Mouse (Mus musculus): ENCODE measurements at regions not wholly inside any gene's neighbourhood (a gene's known extent, or its start where the extent isn't known, plus 50 kb on each side); places are given as distances from the start of the nearest gene placed in this dataset.

DNA sequence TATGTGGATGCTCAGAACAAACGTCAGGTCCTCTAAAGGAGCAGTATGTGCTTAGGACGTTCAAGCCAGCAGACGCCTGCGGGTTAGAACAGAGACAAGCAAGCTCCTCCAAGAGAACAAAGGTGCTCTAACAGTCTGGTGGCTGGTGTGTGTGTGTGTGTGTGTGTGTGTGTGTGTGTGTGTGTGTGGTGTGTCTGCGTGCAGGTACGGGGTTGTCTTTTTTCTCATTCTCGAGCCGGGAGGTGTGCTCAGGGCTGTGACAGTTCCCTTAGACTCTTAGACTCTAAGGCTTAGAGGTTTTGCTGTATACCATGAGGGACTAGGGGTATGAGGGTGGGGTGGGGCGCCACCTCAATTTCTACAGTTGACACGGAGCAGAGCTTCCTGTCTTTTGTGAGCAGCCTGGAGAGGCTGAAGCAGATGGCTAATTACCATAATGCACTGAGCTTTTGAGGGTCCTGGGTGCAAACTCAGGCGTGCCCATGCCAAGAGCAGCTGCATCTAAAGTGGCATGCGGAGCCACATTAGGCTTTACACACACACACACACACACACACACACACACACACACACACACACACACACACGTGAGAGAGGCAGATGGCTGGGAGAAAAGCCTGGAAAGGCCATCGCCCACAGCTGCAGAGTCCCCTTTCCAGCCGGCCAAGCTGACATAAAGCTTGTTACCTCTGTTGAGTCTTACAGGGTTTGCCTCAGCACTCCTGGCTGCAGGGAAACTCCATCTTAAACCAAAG, 124.1 kb upstream of the Foxn2 start:
- peak; percentile 25 for DNase-seq

DNA sequence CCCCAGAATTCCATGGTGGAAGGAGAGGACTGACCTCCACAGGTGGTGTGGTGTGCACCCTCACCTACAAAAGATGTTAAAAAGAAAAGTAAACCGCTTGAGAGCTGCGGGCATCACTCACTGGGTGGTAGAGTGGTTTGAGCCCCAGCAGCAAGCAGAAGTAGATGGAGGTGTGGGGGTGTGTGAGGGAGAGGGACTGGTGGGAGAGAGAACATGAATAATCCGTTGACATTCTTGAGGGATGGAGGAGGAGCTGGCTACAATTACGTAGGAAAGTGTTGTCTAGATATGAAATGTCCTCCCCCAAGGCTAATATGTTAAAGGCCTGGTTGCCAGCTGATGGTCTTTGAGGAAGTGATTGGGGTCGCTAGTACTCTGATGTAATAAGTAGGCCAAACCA, 123.2 kb upstream of the Foxn2 start:
- no peak for DNase-seq

- no peak for DNase-seq
Observed at GRCm38 (mm10) chr17:88317806-88318205, 122.7 kb upstream of the Foxn2 start.

GRCm38 (mm10) chr17:88318207-88318791, 122.2 kb upstream of the Foxn2 start:
- no peak for DNase-seq

DNA sequence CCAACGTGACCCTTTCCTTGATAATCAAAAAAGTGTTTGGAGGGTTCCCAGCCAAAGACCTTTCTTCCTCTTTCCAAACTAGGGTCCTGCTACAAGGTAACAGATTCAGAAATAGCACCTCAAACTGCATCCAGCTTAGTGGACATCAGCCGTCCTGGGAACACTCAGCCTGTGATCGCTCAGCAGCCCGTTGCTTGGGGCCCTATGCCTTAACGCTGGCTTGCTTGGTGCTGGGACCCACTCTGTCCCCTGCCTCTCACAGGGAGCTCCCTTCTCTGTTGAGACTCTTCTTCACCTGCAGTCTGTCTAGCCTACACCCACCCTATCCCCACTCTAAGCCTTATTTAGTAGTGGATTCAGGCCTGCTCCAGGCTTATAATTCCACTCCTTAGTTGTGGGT, 121.6 kb upstream of the Foxn2 start:
- no peak for DNase-seq

DNA sequence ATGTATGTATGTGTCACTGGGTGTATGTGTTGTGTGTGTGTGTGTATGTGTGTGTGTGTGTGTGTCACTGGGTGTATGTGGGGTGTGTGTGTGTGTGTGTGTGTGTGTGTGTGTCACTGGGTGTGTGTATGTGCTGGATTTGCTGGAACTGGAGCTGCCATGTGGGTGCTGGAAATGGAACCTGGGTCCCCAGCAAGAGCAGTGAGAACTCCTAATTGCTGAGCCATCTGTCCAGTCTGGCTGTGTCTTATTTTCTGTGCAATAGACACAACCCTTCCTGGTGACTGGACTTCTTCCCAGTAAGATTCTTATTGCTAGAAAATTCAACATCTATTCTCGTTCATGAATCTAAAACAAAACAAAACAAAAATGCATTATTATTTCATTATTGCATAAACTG, 119.8 kb upstream of the Foxn2 start:
- DNase-seq, result no peak

- DNase-seq, result no peak
Observed at GRCm38 (mm10) chr17:88325326-88325909, 115.1 kb upstream of the Foxn2 start.

GRCm38 (mm10) chr17:88325910-88326739, 114.4 kb upstream of the Foxn2 start:
- DNase-seq, result no peak

GRCm38 (mm10) chr17:88326740-88327123, 113.8 kb upstream of the Foxn2 start:
- no peak for DNase-seq

- DNase-seq, result no peak
Observed at GRCm38 (mm10) chr17:88327791-88328190, 112.7 kb upstream of the Foxn2 start.

DNA sequence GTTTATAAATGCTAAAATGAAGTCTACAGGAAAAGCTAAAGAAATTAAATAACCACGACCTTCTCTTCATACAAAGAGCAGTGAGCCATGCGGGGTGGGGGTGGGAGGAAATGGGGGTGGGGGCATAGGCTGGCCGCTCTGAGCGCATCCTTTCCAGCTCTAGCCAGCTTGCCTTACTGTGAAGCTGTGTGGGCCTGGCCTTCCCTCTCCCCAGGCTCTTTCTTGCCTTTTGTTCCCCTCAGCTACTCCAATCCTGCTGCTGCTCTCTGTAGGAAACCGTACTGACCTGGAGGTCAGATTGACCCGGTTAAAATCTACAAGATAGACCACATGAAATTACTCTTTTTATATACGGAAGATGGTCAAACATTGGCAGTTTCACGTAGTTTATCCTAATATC, 111.7 kb upstream of the Foxn2 start:
- DNase-seq, result no peak

GRCm38 (mm10) chr17:88329715-88330114, 110.8 kb upstream of the Foxn2 start:
- DNase-seq, result peak; percentile 30

DNA sequence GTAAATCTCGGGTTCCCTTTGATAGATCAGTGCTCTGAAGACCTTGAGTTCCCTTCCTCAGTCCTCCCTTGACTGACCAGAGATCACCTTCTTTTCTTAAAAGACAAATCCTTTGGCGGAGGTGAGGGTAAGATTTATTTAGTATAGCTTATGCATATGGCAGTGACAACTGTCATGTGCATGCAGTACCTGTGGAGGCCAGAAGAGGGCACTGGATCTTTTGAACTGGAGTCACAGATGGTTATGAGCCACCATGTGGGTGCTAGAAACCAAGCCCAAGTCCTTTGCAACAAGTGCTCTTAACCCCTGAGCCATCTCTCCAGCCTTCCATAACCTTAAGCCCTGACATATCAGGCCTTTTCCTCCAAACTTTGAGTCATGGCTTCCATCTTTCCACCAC, 110.4 kb upstream of the Foxn2 start:
- DNase-seq, result no peak

DNA sequence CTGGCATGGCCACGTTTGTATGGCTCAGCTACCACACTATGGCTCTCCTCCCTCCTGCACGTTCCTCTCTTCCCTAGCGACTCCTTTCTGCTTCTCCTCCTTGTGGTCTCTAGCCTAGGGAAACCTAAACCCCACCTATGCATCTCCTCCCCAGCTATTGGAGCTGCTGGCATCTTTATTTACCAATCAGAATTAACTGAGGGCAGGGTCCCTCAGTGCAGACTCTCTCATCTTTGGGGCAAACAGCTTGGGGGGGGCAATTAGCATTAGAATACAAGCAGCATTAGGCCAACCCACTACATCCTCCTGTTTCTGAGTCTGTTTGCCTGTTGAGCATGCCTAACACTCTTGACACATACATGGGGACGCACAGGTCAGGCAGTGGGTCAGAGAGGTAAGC, 106.7 kb upstream of the Foxn2 start:
- DNase-seq, result no peak

GRCm38 (mm10) chr17:88335271-88335670, 105.2 kb upstream of the Foxn2 start:
- DNase-seq, result no peak

DNA sequence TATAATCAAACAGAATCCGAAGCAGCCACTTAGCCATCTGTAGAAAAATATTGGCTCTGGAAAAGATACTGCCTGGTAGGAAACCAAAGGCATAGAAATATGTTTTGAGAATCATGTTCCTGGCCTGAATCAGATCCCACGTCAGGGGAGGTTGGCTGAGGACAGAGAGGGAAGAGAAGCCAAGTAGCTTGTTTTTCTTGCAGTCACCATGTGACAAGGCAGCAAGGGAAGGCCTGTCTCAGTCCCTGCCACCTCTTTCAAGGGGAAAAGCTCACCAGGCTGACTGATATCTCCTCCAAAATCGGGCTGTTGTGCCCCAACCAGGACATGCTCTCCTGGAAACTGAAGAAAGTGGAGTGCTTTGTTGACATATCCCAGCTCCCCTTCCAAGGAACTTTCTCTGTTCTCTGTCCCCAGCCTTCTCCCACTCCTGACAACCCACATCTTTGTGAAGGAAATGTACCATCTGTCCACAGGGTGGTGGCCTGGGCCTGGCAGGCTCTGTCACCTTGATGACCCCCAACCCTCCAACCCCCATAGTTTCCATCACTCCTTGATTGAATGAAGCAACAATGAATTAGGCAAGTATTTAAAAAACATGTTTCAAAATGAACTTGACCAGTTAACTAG, 104.3 kb upstream of the Foxn2 start:
- no peak for DNase-seq

GRCm38 (mm10) chr17:88337649-88338404, 102.7 kb upstream of the Foxn2 start:
- no peak for DNase-seq

GRCm38 (mm10) chr17:88341141-88341540, 99.4 kb upstream of the Foxn2 start:
- DNase-seq, result no peak

- no peak for DNase-seq
Observed at GRCm38 (mm10) chr17:88341599-88341998, 98.9 kb upstream of the Foxn2 start.

DNA sequence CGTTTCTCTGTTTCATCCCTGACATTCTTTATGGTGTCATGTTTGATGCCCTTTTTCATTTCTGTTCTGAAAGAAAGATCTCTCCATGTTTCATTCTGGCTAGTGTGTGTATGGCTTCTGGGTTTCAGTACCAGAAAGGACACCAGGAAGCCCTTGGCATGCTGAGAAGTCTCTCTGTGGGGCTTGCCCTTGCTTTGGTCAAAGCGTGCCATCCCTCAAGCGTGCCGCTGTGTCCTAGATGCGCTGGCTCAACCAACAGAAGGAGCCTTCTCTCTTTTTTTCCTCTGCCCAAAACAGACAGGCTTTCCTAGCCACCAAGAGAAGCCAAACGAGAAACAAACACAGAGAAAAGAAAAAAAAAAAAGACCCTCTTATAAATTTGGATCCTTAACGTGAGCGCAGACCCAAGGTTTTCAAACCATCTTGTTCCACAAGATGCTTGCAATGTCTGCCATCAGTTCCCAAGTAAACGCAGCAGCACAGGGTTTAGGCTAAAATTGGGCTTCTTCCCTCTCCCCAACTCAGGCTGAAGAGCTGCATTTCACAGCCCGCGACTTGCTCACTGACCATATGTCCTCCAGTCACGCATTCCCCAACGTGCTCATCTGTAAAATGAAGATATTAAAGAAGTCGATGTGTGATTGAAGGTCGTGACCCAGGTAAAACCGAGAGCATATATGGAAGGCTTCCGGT, 97.3 kb upstream of the Foxn2 start:
- no peak for DNase-seq

- DNase-seq, result no peak
Observed at GRCm38 (mm10) chr17:88345433-88345832, 95.1 kb upstream of the Foxn2 start.

GRCm38 (mm10) chr17:88346896-88347295, 93.6 kb upstream of the Foxn2 start:
- no peak for DNase-seq

All from right cerebral cortex, postnatal 14 days (tissue).